Mouse (Mus musculus) C2C12 (cell line): ENCODE results near the gene Tec. TPM values are rescaled to one million over a fixed set of nuclear protein-coding genes. Genes with fewer than 3 reads are reported as not detected.
A peak's percentile ranks its signal among the peaks of the same experiment; 100 is the strongest.

Source experiments
- H3K27me3 ChIP-seq: one replicate; pipeline ENCODE4 v1.6.1; 2011; ENCODE audit not compliant: control insufficient read depth, insufficient read depth, insufficient read length
- H3K36me3 ChIP-seq: one replicate; pipeline ENCODE4 v1.6.1; 2011; ENCODE audit not compliant: control insufficient read depth, insufficient read depth
- H3K4me3 ChIP-seq: one replicate; pipeline ENCODE4 v1.5.1; 2011; ENCODE audit warnings: mild to moderate bottlenecking, control low read depth; ENCODE audit not compliant: poor library complexity, insufficient read depth, severe bottlenecking
- H3K79me2 ChIP-seq: one replicate; pipeline ENCODE4 v1.6.1; 2011; ENCODE audit not compliant: control insufficient read depth, insufficient read depth
- H3K79me3 ChIP-seq: one replicate; pipeline ENCODE4 v1.6.1; 2011; ENCODE audit warnings: low read depth, control low read depth
- H3ac ChIP-seq: one replicate; pipeline ENCODE3; 2011; ENCODE audit warnings: low read depth; ENCODE audit not compliant: control insufficient read depth, insufficient read length
- CEBPB ChIP-seq: IDR thresholded peaks from one replicate; pipeline ENCODE4 v1.6.1; 2011; ENCODE audit warnings: low read depth, mild to moderate bottlenecking, control low read depth, moderate library complexity
- CTCF ChIP-seq: IDR thresholded peaks from one replicate; pipeline ENCODE4 v1.5.1; 2011; ENCODE audit not compliant: control insufficient read depth, insufficient read depth, insufficient read length
- FOSL1 ChIP-seq: IDR thresholded peaks from one replicate; pipeline ENCODE4 v1.8.0; 2011; ENCODE audit warnings: mild to moderate bottlenecking, low read length; ENCODE audit not compliant: poor library complexity, insufficient read depth, severe bottlenecking
- MAX ChIP-seq: IDR thresholded peaks from one replicate; pipeline ENCODE4 v1.6.1; 2011; ENCODE audit warnings: mild to moderate bottlenecking, control low read depth
- MYOD1 ChIP-seq: IDR thresholded peaks from one replicate; pipeline ENCODE4 v1.6.1; 2011; ENCODE audit warnings: low read depth; ENCODE audit not compliant: control insufficient read depth, insufficient read length
- MYOG ChIP-seq: IDR thresholded peaks from one replicate; pipeline ENCODE4 v1.6.1; 2011; ENCODE audit not compliant: control insufficient read depth, insufficient read length; ENCODE audit errors: extremely low read depth
- USF1 ChIP-seq: IDR thresholded peaks from one replicate; pipeline ENCODE4 v1.6.1; 2011; ENCODE audit warnings: low read depth, mild to moderate bottlenecking, control low read depth, moderate library complexity
- polyA plus RNA-seq: library from polyadenylated mRNA; unstranded; fragments of >200 nt; fragmentation: generic; extraction: Trizol; gene quantifications from one replicate; pipeline ENCODE4 v1.2.1, GENCODE M21; 2012; ENCODE audit warnings: missing spikeins

Gene Tec
- polyA plus RNA-seq, 1 experiment: 0.88 TPM

- H3K36me3 ChIP-seq: no peaks in the 10 kb centered on the region
- no peak overlapping the region for H3K4me3 ChIP-seq
- no peaks in the 10 kb centered on the region for H3K79me2 ChIP-seq
- no peak overlapping the region for H3ac ChIP-seq
- no peaks in the 10 kb centered on the region for H3K27me3 ChIP-seq
- no peaks in the 10 kb centered on the region for H3K79me3 ChIP-seq
- TF ChIP-seq CTCF: no peak
- TF ChIP-seq MYOD1: no peak
- no peak for TF ChIP-seq FOSL1
- TF ChIP-seq MYOG: no peak
- no peak for TF ChIP-seq CEBPB
- no peak for TF ChIP-seq MAX
- TF ChIP-seq USF1: no peak
Measured at GRCm38 (mm10) chr5:72783123-72783522, 85.2 kb downstream of the Tec start.

GRCm38 (mm10) chr5:72781776-72782175, 86.5 kb downstream of the Tec start:
- no peaks in the 10 kb centered on the region for H3K36me3 ChIP-seq
- H3ac ChIP-seq: no peak overlapping the region
- no peaks in the 10 kb centered on the region for H3K27me3 ChIP-seq
- H3K79me2 ChIP-seq: no peaks in the 10 kb centered on the region
- no peaks in the 10 kb centered on the region for H3K79me3 ChIP-seq
- TF ChIP-seq MYOG: no peak
- peak; percentile 50 for TF ChIP-seq USF1
- no peak for TF ChIP-seq MYOD1
- no peak overlapping the region for H3K4me3 ChIP-seq

- Histone ChIP-seq H3ac (no peak overlapping the region), H3K36me3 (no peaks in the 10 kb centered on the region), H3K79me2 (no peaks in the 10 kb centered on the region), H3K79me3 (no peaks in the 10 kb centered on the region), H3K27me3 (no peaks in the 10 kb centered on the region), H3K4me3 (no peak overlapping the region)
- TF ChIP-seq MYOD1 (no peak), MYOG (no peak), FOSL1 (no peak), CTCF (no peak), USF1 (no peak), MAX (no peak), CEBPB (no peak)
Measured at GRCm38 (mm10) chr5:72776595-72776994, 91.7 kb downstream of the Tec start.

- Histone ChIP-seq H3ac (no peak overlapping the region), H3K79me3 (no peaks in the 10 kb centered on the region), H3K27me3 (no peaks in the 10 kb centered on the region), H3K4me3 (no peak overlapping the region), H3K79me2 (no peaks in the 10 kb centered on the region), H3K36me3 (no peaks in the 10 kb centered on the region)
- TF ChIP-seq MAX: no peak
- no peak for TF ChIP-seq FOSL1
- TF ChIP-seq CTCF: no peak
- no peak for TF ChIP-seq CEBPB
- no peak for TF ChIP-seq MYOG
- TF ChIP-seq MYOD1: no peak
- no peak for TF ChIP-seq USF1
Measured at GRCm38 (mm10) chr5:72776127-72776526, 92.2 kb downstream of the Tec start.

GRCm38 (mm10) chr5:72769841-72770240, 98.4 kb downstream of the Tec start:
- Histone ChIP-seq H3ac (no peak overlapping the region), H3K79me2 (no peaks in the 10 kb centered on the region), H3K27me3 (no peaks in the 10 kb centered on the region), H3K4me3 (no peak overlapping the region), H3K36me3 (no peaks in the 10 kb centered on the region), H3K79me3 (no peaks in the 10 kb centered on the region)
- TF ChIP-seq FOSL1 (no peak), USF1 (no peak), MYOG (no peak), CTCF (no peak), MAX (no peak), MYOD1 (no peak), CEBPB (no peak)

- Histone ChIP-seq H3ac (no peak overlapping the region), H3K79me2 (no peaks in the 10 kb centered on the region), H3K27me3 (no peaks in the 10 kb centered on the region), H3K4me3 (no peak overlapping the region), H3K79me3 (no peaks in the 10 kb centered on the region), H3K36me3 (no peaks in the 10 kb centered on the region)
- TF ChIP-seq MYOD1 (no peak), CEBPB (no peak), USF1 (no peak), MYOG (no peak), CTCF (no peak)
Measured at GRCm38 (mm10) chr5:72763546-72763945, 104.7 kb downstream of the Tec start.

- no peaks in the 10 kb centered on the region for H3K36me3 ChIP-seq
- no peak overlapping the region for H3K4me3 ChIP-seq
- H3ac ChIP-seq: no peak overlapping the region
- TF ChIP-seq CTCF: no peak
- no peak for TF ChIP-seq MYOD1
- H3K27me3 ChIP-seq: no peaks in the 10 kb centered on the region
- no peaks in the 10 kb centered on the region for H3K79me3 ChIP-seq
- H3K79me2 ChIP-seq: no peaks in the 10 kb centered on the region
Measured at GRCm38 (mm10) chr5:72763025-72763424, 105.3 kb downstream of the Tec start.
